Mouse (Mus musculus): Measurements from ENCODE around the gene Ubash3a.

- TF ChIP-seq CTCF (IDR thresholded peaks at IDR 0.05; ENCODE audit: low read depth) (no peak), EP300 (IDR thresholded peaks at IDR 0.05; ENCODE audit: low read depth) (no peak)
Measured at GRCm38 (mm10) chr17:31181490-31181889, 26.2 kb upstream of the Ubash3a start.

All from liver, embryonic 14.5 days (tissue).